Mouse (Mus musculus) heart, adult 2 months (tissue): Measurements from ENCODE around the gene Ntrk2.

Experiments used
- CTCF ChIP-seq: fragments of 200-600 bp; IDR thresholded peaks from 2 replicates; pipeline ENCODE4 v1.8.1; 2022; ENCODE audit warnings: antibody characterized with exemption, mild to moderate bottlenecking, moderate library complexity
- EP300 ChIP-seq: fragments of 200-500 bp; IDR thresholded peaks from 2 replicates; pipeline ENCODE4 v1.6.1; 2011; ENCODE audit warnings: low read depth, low read length, control low read depth; ENCODE audit not compliant: insufficient read depth

GRCm38 (mm10) chr13:58916348-58916747, 110.0 kb downstream of the Ntrk2 start:
- TF ChIP-seq CTCF (no peak), EP300 (no peak)
